Mouse (Mus musculus) T-cell, adult 2 months (primary cell): ENCODE measurements at regions not wholly inside any gene's neighbourhood (a gene's known extent, or its start where the extent isn't known, plus 50 kb on each side); places are given as distances from the start of the nearest gene placed in this dataset.

ENCODE experiments used
- DNase-seq: peaks from one replicate; pipeline ENCODE4 v3.0.0; 2022; ENCODE audit warnings: low spot score

GRCm38 (mm10) chr5:141054991-141055390 is 54.6 kb upstream of the Card11 start:
- no peak for DNase-seq

GRCm38 (mm10) chr5:141055596-141056343 is 55.4 kb upstream of the Card11 start:
- DNase-seq = no peak

DNA sequence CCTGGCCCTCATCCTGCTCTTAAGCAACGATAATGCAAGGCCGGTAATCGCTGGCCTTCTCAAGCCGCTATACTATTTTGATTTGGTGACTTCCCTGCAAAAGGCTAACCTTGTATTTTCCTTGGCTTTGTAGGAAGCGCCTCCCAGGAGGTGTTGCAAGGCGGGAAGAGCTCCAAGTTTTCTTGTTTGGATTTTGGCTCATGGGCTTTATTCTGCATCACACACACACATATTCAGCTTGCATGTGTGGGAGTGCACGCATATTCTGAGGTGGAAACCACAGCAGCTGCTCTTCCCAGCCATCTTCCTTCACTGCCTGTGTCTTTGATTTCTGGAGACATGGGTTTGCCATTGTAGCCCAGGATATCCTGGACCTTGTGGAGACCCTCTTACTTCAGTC is 57.8 kb upstream of the Card11 start:
- DNase-seq = no peak

GRCm38 (mm10) chr5:141058863-141059262 is 58.5 kb upstream of the Card11 start:
- no peak for DNase-seq

DNA sequence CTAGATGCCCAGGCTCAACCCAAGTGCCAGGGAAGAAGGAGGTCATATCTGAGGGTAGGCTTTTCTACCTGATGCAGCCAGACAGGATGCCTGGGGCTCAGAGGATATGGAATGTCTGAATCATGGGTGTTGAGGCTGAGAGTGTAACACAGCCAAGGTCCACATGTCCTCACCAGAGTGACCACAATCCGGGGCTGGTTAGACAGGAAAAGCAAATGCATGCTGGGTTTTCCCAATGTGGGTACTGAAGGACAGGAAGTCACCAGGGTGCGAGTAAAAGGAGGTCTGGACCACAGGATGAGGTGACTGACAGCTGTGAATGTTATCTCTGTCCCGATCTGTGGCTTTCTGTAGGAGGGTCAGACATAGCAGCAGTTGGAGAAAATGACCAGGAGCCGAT is 61.8 kb upstream of the Card11 start:
- DNase-seq = no peak

DNA sequence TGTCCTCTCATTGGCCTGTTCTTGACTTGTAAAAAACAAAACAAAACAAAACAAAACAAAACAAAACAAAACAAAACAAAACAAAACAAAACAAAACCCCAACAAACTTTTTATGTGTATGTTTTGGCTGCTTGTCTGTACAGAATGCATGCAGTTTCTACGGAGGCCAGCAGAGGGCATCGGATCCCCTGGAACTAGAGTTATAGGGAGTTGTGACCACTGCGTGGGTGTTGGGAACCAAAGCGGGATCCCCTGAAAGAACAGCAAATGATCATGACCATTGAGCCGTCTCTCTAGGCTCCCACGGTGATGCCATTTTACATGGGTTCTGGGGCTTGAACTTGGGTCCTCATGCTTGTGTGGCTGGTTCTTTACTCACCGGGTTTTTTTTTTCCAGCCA is 67.2 kb upstream of the Card11 start:
- no peak for DNase-seq

- DNase-seq = no peak
Observed at GRCm38 (mm10) chr5:141074457-141074856, 74.1 kb upstream of the Card11 start.

DNA sequence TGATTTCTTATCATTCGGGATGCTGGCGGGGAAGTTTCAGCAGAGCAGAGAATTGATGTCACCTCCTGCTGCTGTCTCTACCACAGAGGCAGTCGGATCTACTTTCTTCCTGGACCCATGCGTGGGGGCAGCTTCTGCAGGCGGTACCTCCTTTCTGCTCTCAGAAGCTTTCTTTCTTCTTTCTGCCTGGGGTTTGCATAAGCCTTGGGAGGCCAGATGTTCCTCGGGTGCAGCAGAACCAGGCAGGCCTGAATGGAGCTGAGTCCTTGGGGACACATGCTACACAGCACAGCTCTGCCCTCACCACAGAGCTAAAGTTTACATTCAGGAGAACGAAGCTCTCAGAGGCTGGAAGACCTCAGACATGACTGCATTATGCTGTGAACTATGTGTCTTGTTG is 75.8 kb upstream of the Card11 start:
- DNase-seq = no peak

DNA sequence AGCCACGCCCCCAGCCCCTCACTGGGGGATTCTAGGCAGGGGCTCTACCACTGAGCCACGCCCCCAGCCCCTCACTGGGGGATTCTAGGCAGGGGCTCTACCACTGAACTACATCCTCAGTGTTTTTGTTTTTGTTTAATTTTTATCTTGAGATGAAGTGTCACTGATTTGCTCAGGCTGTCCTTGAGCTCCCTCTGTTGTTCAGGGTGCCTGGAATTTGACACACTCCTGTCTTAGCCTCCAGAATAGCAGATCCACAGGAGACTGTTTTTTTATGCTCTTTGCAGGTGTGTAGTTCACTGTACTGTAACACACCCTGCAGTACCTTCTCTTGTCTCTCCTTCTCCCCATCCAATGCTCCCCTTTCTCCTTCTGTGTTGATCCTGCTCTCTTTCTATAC is 76.6 kb upstream of the Card11 start:
- peak; percentile 9 for DNase-seq

DNA sequence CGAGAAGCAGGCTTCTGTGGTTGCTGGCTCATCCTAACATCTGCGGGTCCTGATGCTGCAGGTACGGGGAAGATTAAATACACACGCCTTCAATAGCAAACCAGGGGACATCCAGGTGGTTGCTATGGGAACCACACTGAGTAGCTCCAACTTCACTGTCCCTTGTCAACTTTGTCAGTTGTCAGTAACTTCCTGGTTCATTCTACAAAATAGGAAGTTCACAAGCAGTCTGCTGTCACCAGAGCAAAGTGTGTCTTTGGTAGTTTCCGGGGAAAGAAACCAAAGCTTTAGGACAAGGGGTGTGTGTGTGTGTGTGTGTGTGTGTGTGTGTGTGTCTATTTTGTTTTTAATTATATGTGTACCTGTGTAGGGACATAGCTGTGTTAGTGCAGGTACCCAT is 80.5 kb upstream of the Card11 start:
- DNase-seq = peak; percentile 30

DNA sequence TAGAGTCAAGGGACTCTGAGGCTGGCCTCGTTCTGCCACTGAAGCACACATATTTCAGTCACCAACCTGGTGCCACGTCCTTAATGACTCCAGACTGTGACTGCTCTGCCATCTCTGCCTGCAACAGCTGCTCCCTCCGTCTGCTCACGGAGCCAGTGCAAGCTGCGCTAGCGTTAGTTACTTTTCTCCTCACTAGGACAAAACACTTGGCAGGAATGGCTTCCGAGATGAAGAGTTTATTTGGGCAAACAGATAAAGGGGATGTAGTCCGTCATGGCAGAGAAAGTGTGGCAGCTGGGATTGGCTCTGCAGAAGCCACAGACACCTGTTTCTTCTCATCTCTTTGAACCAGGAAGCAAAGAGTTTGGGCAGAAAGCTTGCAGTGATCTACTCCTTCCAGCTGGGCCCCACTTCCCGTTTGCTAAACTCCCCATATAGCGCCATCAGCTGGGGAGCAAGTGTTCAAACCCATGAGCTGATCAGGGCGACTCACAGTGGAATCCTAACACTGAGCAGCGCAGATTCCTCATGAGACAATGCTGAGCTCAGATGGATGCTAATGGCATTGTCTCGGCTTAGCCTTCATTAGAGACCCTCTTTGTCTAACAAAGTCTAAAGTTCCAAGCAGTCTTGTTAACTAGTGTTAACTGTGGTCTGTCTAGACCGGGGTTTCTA is 83.8 kb upstream of the Card11 start:
- DNase-seq = peak; percentile 47

GRCm38 (mm10) chr5:141084746-141085145 is 84.4 kb upstream of the Card11 start:
- peak; percentile 51 for DNase-seq

- DNase-seq = no peak
Observed at GRCm38 (mm10) chr5:141091676-141092075, 91.3 kb upstream of the Card11 start.

DNA sequence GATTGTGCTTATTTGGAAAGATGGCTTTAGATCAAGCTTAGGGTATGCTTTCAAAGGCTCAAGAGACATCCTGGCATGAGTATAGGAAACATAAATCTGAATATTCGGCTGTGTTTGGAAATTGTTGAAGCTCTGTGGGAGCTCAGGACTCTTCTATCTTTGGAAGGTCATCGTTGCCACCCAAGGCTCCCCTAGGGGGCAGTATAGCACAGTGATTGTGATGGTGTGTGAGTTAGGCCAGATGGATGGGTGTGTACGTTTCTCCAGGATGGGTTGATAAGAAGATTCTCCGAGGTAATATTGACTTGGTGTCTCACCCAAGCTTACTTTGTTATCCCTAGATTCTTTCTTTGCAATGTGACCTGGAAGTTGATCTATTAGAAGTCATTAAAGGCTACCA is 93.3 kb upstream of the Card11 start:
- DNase-seq = peak; percentile 43

GRCm38 (mm10) chr5:141097878-141098277 is 97.5 kb upstream of the Card11 start:
- no peak for DNase-seq

DNA sequence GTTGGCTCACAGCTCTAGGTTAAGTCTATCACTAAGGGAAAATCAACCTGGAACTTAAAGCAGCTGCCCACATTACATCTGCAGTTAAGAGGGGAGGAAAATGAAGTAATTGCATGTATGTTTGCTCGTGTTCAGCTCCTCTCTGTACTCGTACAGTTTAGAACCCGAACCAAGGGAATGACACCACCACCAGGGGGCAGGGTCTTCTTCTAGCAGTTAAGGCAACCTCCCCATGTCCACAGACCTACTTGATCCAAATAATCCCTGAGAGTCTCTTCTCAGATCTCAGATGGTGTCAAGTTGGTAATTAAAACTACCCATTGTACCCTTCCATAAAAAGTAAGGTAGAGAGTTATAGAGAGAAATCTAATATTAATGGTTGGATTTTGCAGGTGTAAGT is 111.3 kb upstream of the Card11 start:
- DNase-seq = no peak

DNA sequence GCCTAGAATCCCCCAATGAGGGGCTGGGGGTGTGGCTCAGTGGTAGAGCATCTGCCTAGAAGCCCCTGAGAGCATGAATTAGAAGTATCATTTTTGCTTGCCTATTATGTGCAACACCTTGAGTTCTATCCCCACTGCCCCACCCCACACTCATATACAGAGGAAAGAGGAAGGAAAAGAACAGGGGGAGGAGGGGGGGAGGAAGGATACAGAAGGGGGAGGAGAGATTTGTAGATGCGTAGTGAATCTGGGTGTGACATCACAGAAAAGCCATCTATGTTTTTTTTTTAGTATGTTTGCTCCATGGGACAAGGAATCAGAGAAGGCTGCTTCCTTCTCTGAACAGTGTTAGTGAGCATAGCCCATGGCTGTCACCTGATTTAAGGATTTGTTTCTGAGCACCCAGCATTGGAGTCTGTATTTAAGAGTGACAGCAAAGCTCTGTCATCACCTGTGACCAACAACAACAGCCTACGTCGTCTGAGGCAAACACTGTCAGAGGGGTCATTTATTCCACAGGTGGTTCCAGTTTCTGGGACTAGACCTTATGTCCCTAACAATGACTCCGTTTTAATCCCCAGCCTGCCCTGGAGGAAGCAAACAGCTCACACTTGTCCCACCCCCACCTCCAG is 115.0 kb upstream of the Card11 start:
- DNase-seq = no peak

DNA sequence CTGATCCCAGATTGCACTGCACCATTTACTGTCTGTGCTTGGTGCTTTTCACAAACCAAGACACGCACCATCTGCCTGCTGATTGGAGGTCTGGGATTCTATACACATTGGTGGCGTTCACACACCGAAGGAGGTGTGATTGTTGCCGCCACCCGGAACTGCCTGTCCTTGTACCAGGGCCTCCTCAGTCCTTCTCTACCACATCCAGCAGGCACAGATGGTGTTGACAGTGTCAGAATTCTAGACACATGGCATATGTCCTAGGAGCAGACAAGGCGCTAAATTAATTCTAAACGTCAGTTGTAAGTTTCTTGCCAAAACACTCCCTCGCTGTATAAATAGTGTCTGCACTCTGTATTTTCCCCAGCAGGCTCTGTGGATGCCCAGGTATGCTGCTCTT is 115.6 kb upstream of the Card11 start:
- no peak for DNase-seq

GRCm38 (mm10) chr5:141125870-141126269 is 115.4 kb upstream of the Sdk1 start:
- no peak for DNase-seq

GRCm38 (mm10) chr5:141126536-141126935 is 114.8 kb upstream of the Sdk1 start:
- no peak for DNase-seq

DNA sequence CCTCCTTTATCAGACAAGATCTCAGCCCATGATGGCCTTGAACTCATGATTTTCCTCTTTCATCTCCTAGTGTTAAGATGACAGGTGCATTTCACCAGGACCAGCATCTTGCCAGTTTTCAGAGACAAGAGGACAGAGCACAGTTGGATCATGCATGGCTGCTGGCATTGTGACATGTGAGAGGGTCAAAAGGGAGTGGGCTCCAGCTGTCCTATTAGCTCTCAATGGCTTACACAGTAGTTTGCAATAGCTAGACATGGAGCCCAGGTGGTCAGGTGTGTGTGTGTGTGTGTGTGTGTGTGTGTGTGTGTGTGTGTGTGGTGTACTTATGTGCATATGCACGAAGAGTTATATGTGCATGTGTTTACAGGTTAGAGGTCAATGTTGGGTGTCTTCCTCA is 110.3 kb upstream of the Sdk1 start:
- DNase-seq = no peak

- DNase-seq = no peak
Observed at GRCm38 (mm10) chr5:141131906-141132305, 109.4 kb upstream of the Sdk1 start.

DNA sequence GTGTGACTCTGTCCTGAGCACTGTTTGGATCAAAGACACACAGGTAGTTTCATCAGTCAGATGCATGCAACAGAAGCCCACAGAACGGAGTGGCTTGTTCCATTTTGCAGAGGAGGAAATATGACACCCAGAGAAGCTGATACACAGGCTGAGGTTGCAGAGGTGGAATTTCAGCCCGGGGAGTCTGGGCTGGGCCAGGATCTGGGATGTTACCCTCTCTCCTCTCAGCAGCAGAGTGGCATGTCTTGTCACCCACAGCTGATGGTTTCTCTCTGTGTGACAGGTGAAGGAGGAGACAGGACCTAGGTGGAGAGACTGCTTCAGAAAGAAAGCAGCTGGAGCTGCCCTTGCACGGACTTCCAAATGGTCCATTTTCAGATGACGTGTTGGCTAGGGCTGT is 105.1 kb upstream of the Sdk1 start:
- no peak for DNase-seq
